Mouse (Mus musculus) liver, adult 2 months (tissue): ENCODE results near the gene Nrp1.

Experiments
- CTCF ChIP-seq: fragments of 200-500 bp; IDR thresholded peaks from 2 replicates; pipeline ENCODE4 v1.5.1; 2011; ENCODE audit warnings: low read depth, low read length, control low read depth
- POLR2A ChIP-seq: fragments of 200-500 bp; IDR thresholded peaks from 2 replicates; pipeline ENCODE4 v1.6.1; 2011; ENCODE audit warnings: low read length, control low read depth; ENCODE audit not compliant: insufficient read depth; ENCODE audit errors: extremely low read depth

GRCm38 (mm10) chr8:128453471-128453870, 95.1 kb downstream of the Nrp1 start:
- TF ChIP-seq CTCF (no peak), POLR2A (no peak)
